Mouse (Mus musculus): Measurements from ENCODE around the gene Casp7.

Casp7 gene

DNA sequence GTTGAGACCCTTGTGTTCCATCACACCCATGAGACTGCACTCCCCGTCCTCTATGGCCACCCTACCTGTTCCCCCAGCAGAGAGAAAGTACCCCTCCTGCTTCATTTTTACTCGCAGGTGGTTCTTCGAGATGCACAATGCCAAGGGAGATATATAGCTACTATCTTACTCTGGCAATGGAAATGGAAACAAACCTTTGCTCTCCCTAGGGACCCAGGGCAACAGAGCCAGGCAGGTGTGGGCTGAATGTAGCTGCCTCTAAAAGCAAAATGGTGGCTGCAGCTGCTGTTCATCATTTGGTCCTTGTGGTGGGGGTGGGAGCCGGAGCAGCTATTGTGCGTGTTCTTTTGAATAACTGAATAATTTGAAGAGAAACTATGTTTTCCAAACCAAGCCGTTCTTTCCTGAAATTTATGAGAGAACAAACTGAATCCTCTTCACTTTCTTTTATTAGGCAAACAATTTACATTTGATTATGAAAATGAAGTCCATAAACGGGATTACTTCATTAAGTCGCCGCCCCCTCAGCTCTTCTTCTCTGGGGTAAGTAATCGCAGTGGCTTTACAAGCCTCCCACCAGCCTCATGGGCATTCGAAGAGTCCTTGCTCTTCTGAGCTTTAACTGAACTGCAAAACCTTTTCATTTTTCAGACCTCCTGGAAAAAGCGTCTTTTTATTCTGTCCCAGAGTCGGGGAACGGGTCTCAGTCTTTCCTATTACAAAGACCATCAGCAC, 73.5 kb downstream of the Casp7 start:
- no peak for DNase-seq (ENCODE audit: low read depth, low spot score)

DNA sequence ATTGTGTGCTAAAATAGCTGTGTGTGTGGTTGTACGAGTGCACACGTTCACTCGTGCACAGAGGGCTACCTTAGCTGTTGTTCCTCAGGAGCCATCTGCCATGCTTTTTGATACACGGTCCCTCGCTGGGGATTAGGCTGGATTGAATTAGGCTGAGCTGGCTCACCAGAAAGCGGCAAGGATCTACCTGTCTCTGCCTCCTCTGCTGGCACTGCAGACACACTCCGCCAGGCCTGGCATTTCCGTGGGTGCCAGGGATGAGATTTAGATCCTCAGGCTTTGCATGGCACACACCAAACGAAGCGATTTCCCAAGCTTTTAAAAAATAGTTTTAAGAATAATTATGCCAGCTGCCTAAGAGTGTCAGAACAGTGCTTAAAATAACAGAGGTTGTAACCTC, 75.0 kb downstream of the Casp7 start:
- DNase-seq (ENCODE audit: low read depth, low spot score): no peak

DNA sequence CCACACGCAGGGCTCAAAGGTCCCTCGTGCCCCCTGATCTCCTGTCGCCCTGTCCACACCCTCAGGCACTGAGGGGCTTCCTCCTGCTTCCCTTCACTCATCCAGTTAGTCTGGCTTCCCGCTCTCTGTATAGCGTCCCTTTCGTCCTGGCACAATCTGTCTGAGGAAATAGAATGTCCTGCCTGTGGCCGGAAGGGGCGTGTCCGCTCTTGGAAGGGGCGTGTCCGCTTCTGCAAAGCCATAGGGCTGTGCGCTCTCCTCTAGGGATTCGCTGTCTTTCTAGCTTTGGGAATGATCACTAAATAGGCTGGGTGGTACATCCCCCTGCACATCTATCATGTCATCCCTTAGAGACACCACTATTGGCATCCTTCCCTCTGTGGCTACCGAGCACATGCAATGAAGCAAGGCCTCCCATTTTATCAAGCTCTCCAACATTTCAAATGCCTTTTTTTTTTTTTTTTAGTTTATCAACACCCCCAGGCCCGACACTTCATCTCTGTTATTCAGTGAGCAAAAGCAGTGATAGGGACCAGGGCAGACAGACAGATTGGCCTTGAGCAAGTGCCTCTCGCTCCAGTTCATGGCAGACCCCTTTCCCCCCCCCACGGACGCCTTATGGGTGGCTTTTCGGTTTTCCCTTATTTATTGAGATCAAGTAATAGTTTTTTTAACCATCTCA, 78.1 kb downstream of the Casp7 start:
- no peak for DNase-seq (ENCODE audit: low read depth, low spot score)

DNA sequence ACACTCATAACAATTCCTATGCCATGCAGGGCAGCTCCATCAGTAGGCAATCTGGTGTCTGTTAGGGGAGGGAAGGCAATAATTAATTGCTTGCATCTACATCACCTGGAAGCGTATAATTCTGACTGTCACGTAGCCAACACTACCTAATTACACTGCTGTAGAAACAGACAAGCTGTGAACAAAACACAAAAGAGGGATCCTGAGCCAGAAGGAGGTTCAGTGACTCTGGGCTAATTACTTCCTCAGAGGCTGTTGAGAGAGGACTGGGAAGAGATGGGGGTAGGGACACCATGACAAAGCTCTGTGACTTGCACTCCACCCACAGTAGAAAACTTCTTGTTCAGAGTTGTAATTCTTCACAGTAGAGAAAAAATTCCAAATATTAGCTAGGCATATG, 79.6 kb downstream of the Casp7 start:
- no peak for DNase-seq (ENCODE audit: low read depth, low spot score)

DNA sequence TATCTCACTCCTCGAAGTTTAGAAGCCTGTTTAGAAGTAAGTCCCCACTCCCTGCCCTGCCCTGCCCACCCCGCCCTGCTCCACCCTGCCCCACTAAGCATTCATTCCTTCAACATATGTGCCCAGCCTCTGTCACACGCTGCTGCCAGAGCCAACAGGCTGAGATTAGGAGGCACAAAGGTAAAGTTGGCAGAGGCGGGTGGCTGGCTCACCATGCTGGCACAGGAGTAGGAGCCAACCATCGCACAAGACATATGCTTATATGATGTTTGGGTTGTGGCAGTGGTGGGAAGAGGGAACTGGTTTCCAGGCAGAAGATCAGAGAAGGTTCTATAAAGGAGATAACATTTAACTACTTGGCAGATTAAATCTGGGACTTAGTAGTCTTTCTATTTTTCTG, 80.3 kb downstream of the Casp7 start:
- DNase-seq (ENCODE audit: low read depth, low spot score): no peak

DNA sequence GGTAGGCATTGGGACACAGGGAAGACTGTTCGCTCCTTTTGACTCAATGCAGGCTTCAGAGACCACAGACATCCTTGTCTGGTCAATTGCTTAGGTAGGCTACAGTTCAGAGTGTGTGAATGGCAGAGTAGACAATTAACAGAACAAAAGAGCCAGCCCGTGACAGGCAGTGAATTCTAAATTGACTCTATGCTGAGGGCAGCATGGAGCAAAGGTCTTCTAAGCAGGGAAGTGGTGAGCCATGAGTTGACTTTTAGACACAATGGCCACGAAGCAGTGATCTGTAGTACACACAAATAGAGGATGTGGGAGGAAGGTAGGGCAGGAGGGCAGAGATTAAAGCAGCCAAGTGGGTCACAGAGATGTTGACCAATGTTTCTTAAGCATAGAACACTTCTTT, 80.9 kb downstream of the Casp7 start:
- DNase-seq (ENCODE audit: low read depth, low spot score): no peak

DNA sequence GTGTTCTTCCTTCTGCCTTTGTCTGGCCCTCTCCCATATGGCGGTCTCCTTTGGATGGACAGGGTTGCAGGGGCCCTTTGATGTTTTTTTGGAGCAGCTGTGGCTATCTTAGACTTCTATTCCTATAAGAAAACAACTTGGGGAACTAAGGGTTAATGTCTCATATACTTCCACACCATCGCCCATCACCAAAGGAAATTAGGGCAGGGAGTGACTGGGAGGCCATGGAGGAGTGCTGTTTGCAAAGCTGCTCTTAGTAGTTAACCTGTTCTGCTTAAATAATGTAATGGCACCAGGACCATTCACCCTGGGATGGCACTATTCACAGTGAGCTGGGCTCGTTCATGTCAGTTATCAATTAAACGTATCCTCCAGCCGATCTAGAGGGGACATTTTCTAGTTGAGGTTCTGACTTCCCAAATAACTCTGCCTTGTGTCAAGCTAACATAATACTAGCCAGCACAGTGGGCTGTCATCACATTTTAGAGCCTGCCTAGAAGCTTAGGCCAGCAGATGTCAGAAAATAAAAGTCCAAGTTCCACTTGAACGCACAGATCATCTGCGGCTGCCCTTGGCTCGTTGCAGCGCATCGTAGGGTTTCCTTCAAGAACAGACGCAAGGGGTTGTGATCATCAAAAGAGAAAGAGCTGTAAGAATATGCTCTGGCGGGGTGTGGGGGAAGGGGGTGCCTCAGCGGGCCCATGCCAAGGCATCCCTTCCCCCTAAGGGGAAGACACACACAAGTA, 87.9 kb downstream of the Casp7 start:
- no peak for DNase-seq (ENCODE audit: low read depth, low spot score)

DNA sequence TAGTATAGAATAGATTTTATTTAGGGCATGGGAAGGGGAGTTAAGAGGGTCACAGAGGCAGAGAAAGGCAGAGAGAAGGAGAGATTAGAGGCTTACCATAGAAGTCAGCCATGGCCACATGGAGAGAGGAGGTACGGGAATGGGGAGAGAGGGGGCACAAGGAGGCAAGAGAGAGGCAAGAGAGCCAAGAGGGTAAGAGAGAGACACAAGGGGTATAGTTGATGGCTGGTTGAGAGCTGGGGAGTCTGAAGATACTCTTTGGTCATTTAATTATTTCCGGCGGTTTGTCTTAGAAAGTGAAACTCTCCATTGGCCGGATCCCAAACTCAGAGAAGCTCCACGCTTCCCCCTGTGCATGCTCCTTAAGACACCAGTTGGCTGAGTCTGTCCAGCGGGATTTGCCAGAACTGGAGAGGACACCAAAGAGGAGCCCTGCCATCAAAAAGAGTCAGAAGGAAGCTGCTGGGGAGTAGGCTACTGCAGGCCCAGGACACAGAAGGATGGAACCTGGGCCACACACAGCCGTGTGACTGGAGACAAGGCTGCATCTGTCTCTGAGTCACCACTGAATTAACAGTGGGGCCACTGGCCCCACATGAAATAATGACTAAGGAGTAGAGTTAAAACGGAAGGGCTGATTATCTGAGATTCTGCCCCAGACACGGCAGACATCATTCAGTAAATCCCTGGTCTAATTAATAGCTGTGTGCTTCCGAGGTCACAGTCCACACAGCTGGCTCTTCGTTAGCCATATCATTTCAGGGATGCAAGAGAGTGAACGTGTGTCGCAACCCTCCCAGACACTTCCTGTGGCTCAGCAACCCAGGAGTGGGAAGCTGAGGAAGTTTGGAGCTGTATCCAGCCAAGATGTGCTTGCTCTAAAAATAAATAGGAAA, 88.7 kb downstream of the Casp7 start:
- no peak for DNase-seq (ENCODE audit: low read depth, low spot score)

DNA sequence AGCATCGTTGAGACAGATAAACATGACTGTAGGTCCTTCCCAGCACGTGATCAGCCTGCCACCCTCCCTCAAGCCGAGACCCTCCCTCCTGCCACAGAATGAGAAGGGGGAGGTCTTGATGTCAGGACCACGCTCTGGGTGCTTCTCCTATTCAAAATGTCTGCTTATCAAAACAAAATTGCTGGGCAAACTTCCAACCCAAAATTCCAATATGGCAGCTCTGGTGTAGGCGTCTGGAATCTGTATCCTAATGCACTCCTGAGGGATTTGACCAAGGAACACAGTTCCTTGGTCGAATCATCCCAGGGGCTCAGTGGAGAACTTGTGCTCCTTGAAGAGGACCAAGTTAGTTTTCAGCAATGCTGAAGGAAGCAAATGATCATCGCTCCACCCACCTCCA, 90.0 kb downstream of the Casp7 start:
- no peak for DNase-seq (ENCODE audit: low read depth, low spot score)

DNA sequence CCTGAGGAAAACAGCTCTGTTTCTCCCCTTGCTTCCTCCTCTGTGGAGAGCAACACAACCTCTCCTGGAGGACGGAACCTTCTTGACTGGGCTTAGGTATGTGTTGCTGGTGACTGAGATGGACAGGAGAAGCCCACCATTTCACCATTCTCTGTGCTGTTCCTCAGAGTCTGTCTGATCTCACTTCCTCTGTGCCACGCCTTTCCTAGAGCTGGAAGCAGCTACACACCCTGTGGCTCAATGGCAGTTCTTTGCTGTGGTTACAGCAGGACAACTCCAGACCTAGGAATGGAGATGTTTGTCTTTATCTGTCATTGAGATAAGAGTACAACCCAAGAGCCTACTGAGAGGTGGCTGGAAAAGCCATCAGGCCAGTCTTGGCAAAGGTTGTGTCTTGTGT, 90.4 kb downstream of the Casp7 start:
- no peak for DNase-seq (ENCODE audit: low read depth, low spot score)

DNA sequence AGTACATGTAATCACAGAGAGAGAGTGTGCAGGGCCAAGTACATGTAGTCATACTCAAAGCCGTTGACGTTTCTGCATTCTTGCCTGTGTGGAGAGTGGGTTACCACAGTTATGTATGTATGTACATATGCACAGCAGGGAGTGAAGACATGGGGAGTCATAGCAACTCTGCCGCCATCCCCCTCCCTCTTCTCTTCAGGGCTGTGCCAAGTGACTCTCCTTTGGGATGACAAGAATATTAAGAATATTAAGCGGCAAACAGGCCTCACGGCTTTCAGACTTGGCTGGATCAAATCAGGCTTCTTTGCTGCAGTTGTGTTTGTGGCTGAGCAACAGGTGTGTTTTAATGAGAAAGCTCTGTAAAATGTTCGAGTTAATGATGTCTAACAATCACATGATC, 92.7 kb downstream of the Casp7 start:
- no peak for DNase-seq (ENCODE audit: low read depth, low spot score)
